8 mouse cellular contexts compared by ENCODE assay signal in genomic region chr8:126592771-126593571, GRCm38 (mm10). TPM values are rescaled to one million over a fixed set of nuclear protein-coding genes. Genes with fewer than 3 reads are reported as not detected.
A peak's percentile ranks its signal among the peaks of the same experiment; 100 is the strongest.
DNase-seq lines count a peak whose midpoint lies in the region; ATAC-seq and TF ChIP-seq lines count a peak whose summit lies in the region.

No protein-coding gene starts in this region.

- peaks cover 13% of the 10 kb centered on the region; the same call in 1 of the 2 replicates for H3K27me3 ChIP-seq in forebrain, embryonic 10.5 days (ENCODE audit: poor library complexity, severe bottlenecking)
- no peaks in the 10 kb centered on the region for H3K27me3 ChIP-seq in hindbrain, embryonic 15.5 days
- no peaks in the 10 kb centered on the region for H3K27me3 ChIP-seq in liver, embryonic 13.5 days

- H3K4me1 ChIP-seq in forebrain, embryonic 10.5 days = peaks cover 93% of the 10 kb centered on the region
- peaks cover 63% of the 10 kb centered on the region for H3K4me1 ChIP-seq in hindbrain, embryonic 15.5 days (replicated peaks)
- H3K4me1 ChIP-seq in liver, embryonic 13.5 days (replicated peaks) = peaks cover 74% of the 10 kb centered on the region

- 4% methylated on average over 113 of the region's 113 CpGs for WGBS in forebrain, embryonic 10.5 days
- under 1% methylated on average over 100 of the region's 113 CpGs for WGBS in hindbrain, embryonic 15.5 days
- WGBS in liver, embryonic 13.5 days (ENCODE audit: insufficient replicate concordance) = under 1% methylated on average over 95 of the region's 113 CpGs

- peak; percentile 54 to 58 for DNase-seq in left cerebral cortex, adult 2 months (ENCODE audit: extremely low spot score in 1 of 2, low spot score in 2 of 2)
- DNase-seq in left cerebral cortex, adult 11 months (ENCODE audit: low spot score) = no peak
- DNase-seq in adrenal gland, postnatal 36 days = peak; percentile 45 to 55
- peak; percentile 66 for DNase-seq in forebrain, embryonic 10.5 days (ENCODE audit: extremely low spot score, low spot score)
- DNase-seq in liver, embryonic 13.5 days = no peak
- peak; percentile 74 for DNase-seq in retina, postnatal 1 day
- no peak for DNase-seq in adipocyte (ENCODE audit: low spot score)

- H3K4me2 ChIP-seq in hindbrain, embryonic 15.5 days = peak overlapping the region; percentile 99
- peak overlapping the region; percentile 98 for H3K4me2 ChIP-seq in liver, embryonic 13.5 days

- H3K27ac ChIP-seq in left cerebral cortex, adult 2 months = peak overlapping the region; percentile 88
- H3K27ac ChIP-seq in forebrain, embryonic 10.5 days = peak overlapping the region; percentile 98
- peak overlapping the region; percentile 97 for H3K27ac ChIP-seq in hindbrain, embryonic 15.5 days (replicated peaks)
- H3K27ac ChIP-seq in liver, embryonic 13.5 days = peak overlapping the region; percentile 95

- TF ChIP-seq CTCF in left cerebral cortex, adult 2 months (IDR thresholded peaks at IDR 0.05) = no peak

- intact Hi-C loops in left cerebral cortex, adult 2 months (cut with DNase I) = loop anchor here (5.0 kb wide), 1 partner anchor 76 kb away; no protein-coding TSS in a partner anchor

- ATAC-seq in hindbrain, embryonic 15.5 days (ENCODE audit: low FRiP score, low read depth) = no peak
- no peak for ATAC-seq in liver, embryonic 13.5 days (ENCODE audit: low read depth)

- no peaks in the 10 kb centered on the region for H3K9me3 ChIP-seq in forebrain, embryonic 10.5 days
- no peaks in the 10 kb centered on the region for H3K9me3 ChIP-seq in hindbrain, embryonic 15.5 days
- H3K9me3 ChIP-seq in liver, embryonic 13.5 days (replicated peaks) = no peaks in the 10 kb centered on the region

- peak overlapping the region; percentile 73 for H3K4me3 ChIP-seq in left cerebral cortex, adult 2 months
- H3K4me3 ChIP-seq in forebrain, embryonic 10.5 days = peak overlapping the region; percentile 99
- H3K4me3 ChIP-seq in hindbrain, embryonic 15.5 days = peak overlapping the region; percentile 74
- peak overlapping the region; percentile 97 for H3K4me3 ChIP-seq in liver, embryonic 13.5 days (replicated peaks)

- H3K9ac ChIP-seq in hindbrain, embryonic 15.5 days = peak overlapping the region; percentile 99
- peak overlapping the region; percentile 98 for H3K9ac ChIP-seq in liver, embryonic 13.5 days

- peaks cover 25% of the 10 kb centered on the region for H3K36me3 ChIP-seq in forebrain, embryonic 10.5 days (replicated peaks)
- H3K36me3 ChIP-seq in hindbrain, embryonic 15.5 days = no peaks in the 10 kb centered on the region
- H3K36me3 ChIP-seq in liver, embryonic 13.5 days = peaks cover 26% of the 10 kb centered on the region

RNA-seq across cellular contexts. Expression of gene Irf2bp2, which starts 0.8 kb away (rescaled TPM):
- total RNA-seq in left cerebral cortex, adult 2 months (2021) = 10 to 100 TPM; 63.9 to 78.4 TPM
- total RNA-seq in adrenal gland, postnatal 36 days (2021) = 100 to 1,000 TPM in 1 of 2 experiments, 10 to 100 TPM in 1; 89.7 to 114 TPM
- polyA plus RNA-seq in forebrain, embryonic 10.5 days (2016; fragmentation: Nextera tagmentation; extraction: Ambion mirVana) = 3.0 and 3.4 TPM in 2 replicates
- 9.1 and 9.2 TPM in 2 replicates for polyA plus RNA-seq in hindbrain, embryonic 15.5 days (2015; fragmentation: Nextera tagmentation; extraction: Ambion mirVana)
- 3.8 and 4.0 TPM in 2 replicates for polyA plus RNA-seq in liver, embryonic 13.5 days (2015; fragmentation: Nextera tagmentation; extraction: Ambion mirVana)

Comparison
In these comparisons a context has a peak if more than half of its experiments do, and no peak if none do; other contexts are left out.
1. DNase-seq: peak in left cerebral cortex, adult 2 months (2 of 2), adrenal gland, postnatal 36 days (2 of 2), forebrain, embryonic 10.5 days (single experiment) and retina, postnatal 1 day (single experiment); none in left cerebral cortex, adult 11 months (single experiment), liver, embryonic 13.5 days (single experiment) and adipocyte (single experiment).
2. Peak in every context shown above with its lines, with median percentiles within 50 percentile points of each other: H3K27ac ChIP-seq and H3K4me3 ChIP-seq.